Mouse (Mus musculus) mouse trophoblast stem cell (cell line): Measurements from ENCODE around the gene Pdcd2l.

Experiments
- in situ Hi-C, 2 experiments: fragments of 300-500 bp; cut with MseI, MboI; formaldehyde crosslinking; loops; 2 replicates in 1 of 2; 3 replicates in 1 of 2; pipeline ENCODE4 v1.15.1; 2025

Gene Pdcd2l

GRCm38 (mm10) chr7:34141123-34141522, 55.3 kb downstream of the Pdcd2l start:
- in situ Hi-C loops, result no loop called here

- in situ Hi-C loops, result no loop called here
Observed at GRCm38 (mm10) chr7:34139493-34139892, 57.0 kb downstream of the Pdcd2l start.
